Mouse (Mus musculus) ES-Bruce4 (cell line): Measurements from ENCODE around the gene Ankrd2.

Experiments
- CTCF ChIP-seq: IDR thresholded peaks from one replicate; pipeline ENCODE4 v1.8.1; 2011; ENCODE audit warnings: low read depth, low read length
- EP300 ChIP-seq: IDR thresholded peaks from 2 replicates; pipeline ENCODE4 v1.6.1; 2011; ENCODE audit warnings: low read depth, low read length; ENCODE audit not compliant: insufficient read depth
- POLR2A ChIP-seq: IDR thresholded peaks from one replicate; pipeline ENCODE4 v1.8.1; 2011; ENCODE audit warnings: low read length; ENCODE audit not compliant: insufficient read depth

DNA sequence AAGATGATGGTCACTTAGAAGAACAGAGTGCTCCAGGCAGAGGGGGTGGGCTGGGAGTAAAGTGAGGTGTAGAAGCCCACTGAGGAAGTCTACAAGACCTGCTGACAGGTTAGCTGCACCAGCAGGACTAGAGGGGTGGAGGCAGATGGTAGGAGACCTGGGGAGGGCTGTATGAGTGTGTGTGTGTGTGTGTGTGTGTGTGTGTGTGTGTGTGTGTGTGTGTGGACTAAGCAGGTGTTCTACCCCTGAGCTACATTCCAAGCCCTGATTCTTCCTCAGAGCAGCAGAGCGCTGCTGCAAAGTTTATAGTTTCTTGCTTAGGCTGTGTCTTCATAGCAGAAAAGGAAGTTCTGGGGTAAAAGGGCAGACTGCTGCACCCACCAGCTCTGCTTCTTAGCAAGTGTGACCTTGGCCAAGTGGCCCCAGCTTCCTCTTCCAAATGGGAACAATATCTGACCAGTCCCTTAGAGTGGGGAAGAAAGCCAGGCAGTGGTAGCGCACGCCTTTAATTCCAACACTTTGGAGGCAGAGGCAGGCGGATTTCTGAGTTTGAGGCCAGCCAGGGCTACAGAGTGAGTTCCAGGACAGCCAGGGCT, 36.0 kb upstream of the Ankrd2 start:
- TF ChIP-seq CTCF, result no peak
- TF ChIP-seq EP300, result no peak
- TF ChIP-seq POLR2A, result no peak
